Mouse (Mus musculus): ENCODE measurements around the gene Ppp3cb. TPM values are rescaled to one million over a fixed set of nuclear protein-coding genes. Genes with fewer than 3 reads are reported as not detected.

Gene Ppp3cb
- 80.2 TPM for polyA plus RNA-seq (2014; fragmentation: Illumina TruSeq; extraction: RNeasy Lipid Tissue Mini Kit (QIAGEN cat#74804); ENCODE audit: low read depth, low replicate concordance)

GRCm38 (mm10) chr14:20546415-20546814 is at the start of gene Ppp3cb:
TSS of gene Ppp3cb (minus strand) at chr14:20546573.

GRCm38 (mm10) chr14:20496603-20497002 is 49.8 kb downstream of the Ppp3cb start, which contains the start of gene Mss51:
TSS of gene Mss51 (minus strand) at chr14:20496901.

GRCm38 (mm10) chr14:20479291-20480194 is 66.8 kb downstream of the Ppp3cb start, which contains the start of gene Anxa7:
TSS of gene Anxa7 (minus strand) at chr14:20480133.

GRCm38 (mm10) chr14:20451765-20452331 is 94.5 kb downstream of the Ppp3cb start, which contains the start of gene Cfap70:
TSS of gene Cfap70 (minus strand) at chr14:20452226.

Other genes with a start within 250 kb of the Ppp3cb start
- gene Ecd, start 198.5 kb downstream of the Ppp3cb start, polyA plus RNA-seq (2014; fragmentation: Illumina TruSeq; extraction: RNeasy Lipid Tissue Mini Kit (QIAGEN cat#74804); ENCODE audit: low read depth, low replicate concordance): 33.9 TPM
- 44.6 TPM for gene Fam149b, start 198.4 kb downstream of the Ppp3cb start, polyA plus RNA-seq (2014; fragmentation: Illumina TruSeq; extraction: RNeasy Lipid Tissue Mini Kit (QIAGEN cat#74804); ENCODE audit: low read depth, low replicate concordance)
- 236 TPM for gene Dnajc9, start 157.7 kb downstream of the Ppp3cb start, polyA plus RNA-seq (2014; fragmentation: Illumina TruSeq; extraction: RNeasy Lipid Tissue Mini Kit (QIAGEN cat#74804); ENCODE audit: low read depth, low replicate concordance)
- gene Mrps16, start 152.9 kb downstream of the Ppp3cb start, polyA plus RNA-seq (2014; fragmentation: Illumina TruSeq; extraction: RNeasy Lipid Tissue Mini Kit (QIAGEN cat#74804); ENCODE audit: low read depth, low replicate concordance): 4.3 TPM
- 352 TPM for gene Cfap70, start 94.3 kb downstream of the Ppp3cb start, polyA plus RNA-seq (2014; fragmentation: Illumina TruSeq; extraction: RNeasy Lipid Tissue Mini Kit (QIAGEN cat#74804); ENCODE audit: low read depth, low replicate concordance)
- gene Anxa7, start 66.4 kb downstream of the Ppp3cb start, polyA plus RNA-seq (2014; fragmentation: Illumina TruSeq; extraction: RNeasy Lipid Tissue Mini Kit (QIAGEN cat#74804); ENCODE audit: low read depth, low replicate concordance): 20.7 TPM
- 2.8 TPM for gene Mss51, start 49.7 kb downstream of the Ppp3cb start, polyA plus RNA-seq (2014; fragmentation: Illumina TruSeq; extraction: RNeasy Lipid Tissue Mini Kit (QIAGEN cat#74804); ENCODE audit: low read depth, low replicate concordance)
- 12.8 TPM for gene Usp54, start 94.5 kb upstream of the Ppp3cb start, polyA plus RNA-seq (2014; fragmentation: Illumina TruSeq; extraction: RNeasy Lipid Tissue Mini Kit (QIAGEN cat#74804); ENCODE audit: low read depth, low replicate concordance)
- gene Myoz1, start 110.0 kb upstream of the Ppp3cb start, polyA plus RNA-seq (2014; fragmentation: Illumina TruSeq; extraction: RNeasy Lipid Tissue Mini Kit (QIAGEN cat#74804); ENCODE audit: low read depth, low replicate concordance): 0.22 TPM
- 0.15 TPM for gene Synpo2l, start 121.8 kb upstream of the Ppp3cb start, polyA plus RNA-seq (2014; fragmentation: Illumina TruSeq; extraction: RNeasy Lipid Tissue Mini Kit (QIAGEN cat#74804); ENCODE audit: low read depth, low replicate concordance)
- 38.8 TPM for gene Sec24c, start 127.7 kb upstream of the Ppp3cb start, polyA plus RNA-seq (2014; fragmentation: Illumina TruSeq; extraction: RNeasy Lipid Tissue Mini Kit (QIAGEN cat#74804); ENCODE audit: low read depth, low replicate concordance)
- gene Fut11, start 148.4 kb upstream of the Ppp3cb start, polyA plus RNA-seq (2014; fragmentation: Illumina TruSeq; extraction: RNeasy Lipid Tissue Mini Kit (QIAGEN cat#74804); ENCODE audit: low read depth, low replicate concordance): 4.8 TPM
- 71.1 TPM for gene Chchd1, start 156.4 kb upstream of the Ppp3cb start, polyA plus RNA-seq (2014; fragmentation: Illumina TruSeq; extraction: RNeasy Lipid Tissue Mini Kit (QIAGEN cat#74804); ENCODE audit: low read depth, low replicate concordance)
- gene Zswim8, start 161.0 kb upstream of the Ppp3cb start, polyA plus RNA-seq (2014; fragmentation: Illumina TruSeq; extraction: RNeasy Lipid Tissue Mini Kit (QIAGEN cat#74804); ENCODE audit: low read depth, low replicate concordance): 11.4 TPM
- 4.3 TPM for gene Ndst2, start 188.0 kb upstream of the Ppp3cb start, polyA plus RNA-seq (2014; fragmentation: Illumina TruSeq; extraction: RNeasy Lipid Tissue Mini Kit (QIAGEN cat#74804); ENCODE audit: low read depth, low replicate concordance)
- 20.8 TPM for gene Camk2g, start 247.5 kb upstream of the Ppp3cb start, polyA plus RNA-seq (2014; fragmentation: Illumina TruSeq; extraction: RNeasy Lipid Tissue Mini Kit (QIAGEN cat#74804); ENCODE audit: low read depth, low replicate concordance)

Data from testis, adult 10 weeks (tissue).